Mouse (Mus musculus): ENCODE data around the gene Pan2. TPM values are rescaled to one million over a fixed set of nuclear protein-coding genes. Genes with fewer than 3 reads are reported as not detected.
"Not testable (repeated sequence)": the region's sequence is repeated elsewhere in the genome, so short reads cannot be mapped to it uniquely, and the experiment has no call there.

Gene Pan2
- total RNA-seq, 1 experiment from 2014 or later: 13.7 TPM

DNA sequence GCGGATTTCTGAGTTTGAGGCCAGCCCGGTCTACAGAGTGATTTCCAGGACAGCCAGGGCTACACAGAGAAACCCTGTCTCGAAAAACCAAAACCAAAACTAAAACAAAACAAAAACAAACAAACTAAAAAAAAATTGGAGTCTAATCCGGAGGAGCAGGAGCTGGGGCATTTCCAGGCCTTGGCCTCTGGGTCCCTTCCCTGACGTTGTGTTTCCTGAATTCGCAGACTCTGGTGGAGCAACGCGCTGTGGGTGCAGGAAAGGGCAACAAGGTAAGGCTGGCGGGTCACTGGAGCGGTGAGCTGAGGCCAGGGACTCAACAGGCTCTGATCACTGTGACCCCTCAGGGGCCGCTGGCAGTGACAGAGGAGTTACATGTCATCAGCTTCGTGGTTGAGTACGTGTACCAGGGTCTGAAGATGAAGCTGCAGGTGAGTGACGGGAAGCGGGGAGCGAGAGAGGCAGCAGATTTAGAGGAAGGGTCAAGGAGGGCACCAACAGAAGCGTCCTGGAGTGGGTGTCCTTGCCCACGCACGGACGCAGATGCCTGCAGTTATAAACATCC, 20.2 kb upstream of the Pan2 start:
- no peak for ATAC-seq (replicated peaks; ENCODE audit: low read depth, poor library complexity, severe bottlenecking)

- ATAC-seq (replicated peaks; ENCODE audit: low read depth, poor library complexity, severe bottlenecking): peak; percentile 63; the same call in 1 of the 2 replicates
Measured at GRCm38 (mm10) chr10:128283604-128284579, 19.2 kb upstream of the Pan2 start.

DNA sequence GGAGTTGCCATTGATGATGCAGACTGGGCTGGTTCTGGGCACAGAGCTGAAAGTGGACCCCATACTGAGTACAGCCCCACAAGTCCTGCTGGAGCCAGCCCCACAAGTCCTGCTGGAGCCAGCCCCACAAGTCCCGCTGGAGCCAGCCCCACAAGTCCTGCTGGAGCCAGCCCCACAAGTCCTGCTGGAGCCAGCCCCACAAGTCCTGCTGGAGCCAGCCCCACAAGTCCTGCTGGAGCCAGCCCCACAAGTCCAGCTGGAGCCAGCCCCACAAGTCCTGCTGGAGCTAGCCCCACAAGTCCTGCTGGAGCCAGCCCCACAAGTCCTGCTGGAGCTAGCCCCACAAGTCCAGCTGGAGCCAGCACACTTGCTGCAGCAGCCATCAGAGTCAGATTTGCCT, 12.5 kb upstream of the Pan2 start:
- ATAC-seq (replicated peaks; ENCODE audit: low read depth, poor library complexity, severe bottlenecking): not testable (repeated sequence)

DNA sequence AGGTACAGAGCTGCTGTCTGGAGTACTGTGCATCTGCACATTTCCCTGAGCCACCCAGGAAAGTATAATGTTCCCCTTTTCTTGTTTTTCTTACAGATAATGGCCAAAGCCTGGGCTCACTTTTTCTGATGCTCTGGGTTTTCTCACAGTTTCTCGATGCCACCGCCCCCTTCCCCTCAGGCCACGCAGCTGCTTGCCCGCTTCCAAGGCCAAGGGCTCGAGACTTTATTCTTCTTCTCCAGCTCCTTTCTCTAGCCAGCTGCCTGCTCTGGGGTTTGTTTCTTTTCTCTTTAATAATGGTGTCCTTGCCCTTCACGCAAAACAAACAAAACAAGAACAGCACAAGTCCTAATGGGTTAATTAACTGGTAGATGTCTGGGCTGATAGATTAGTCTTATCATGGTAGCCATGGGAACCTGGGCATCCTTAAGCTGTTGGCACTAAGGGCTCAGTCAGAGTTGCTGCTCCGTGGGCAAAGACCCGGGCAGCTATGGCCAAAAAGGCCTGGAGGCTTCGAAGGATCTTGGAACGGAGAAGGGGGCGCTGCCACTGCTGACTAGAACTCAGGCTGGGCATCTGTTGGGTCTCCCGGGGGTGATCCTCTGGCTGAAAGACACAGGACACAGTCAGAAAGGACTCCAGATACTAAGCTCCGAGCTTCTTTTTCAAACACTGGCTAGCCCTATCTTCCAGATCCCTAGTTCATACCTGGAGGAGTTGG, 6.6 kb upstream of the Pan2 start:
- no peak for ATAC-seq (replicated peaks; ENCODE audit: low read depth, poor library complexity, severe bottlenecking)

DNA sequence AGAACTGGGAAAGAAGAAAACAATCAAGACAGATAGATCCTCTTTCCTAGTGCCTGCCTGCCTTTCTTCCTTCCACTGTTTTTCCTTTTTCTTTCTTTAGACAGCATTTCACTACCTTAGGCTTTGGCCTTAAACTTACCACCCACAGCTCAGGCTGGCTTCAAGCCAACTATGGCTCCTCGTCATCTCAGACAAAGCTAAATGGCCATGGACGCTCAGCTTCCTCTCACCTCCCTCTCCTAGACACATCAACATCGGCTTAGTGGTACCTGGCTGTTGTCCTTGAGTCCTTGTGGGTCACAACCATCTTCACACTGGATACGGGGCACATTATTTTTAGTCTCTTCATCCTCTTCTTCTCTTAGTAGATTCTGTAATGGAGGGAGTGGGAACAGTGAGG, 5.9 kb upstream of the Pan2 start:
- no peak for ATAC-seq (replicated peaks; ENCODE audit: low read depth, poor library complexity, severe bottlenecking)

DNA sequence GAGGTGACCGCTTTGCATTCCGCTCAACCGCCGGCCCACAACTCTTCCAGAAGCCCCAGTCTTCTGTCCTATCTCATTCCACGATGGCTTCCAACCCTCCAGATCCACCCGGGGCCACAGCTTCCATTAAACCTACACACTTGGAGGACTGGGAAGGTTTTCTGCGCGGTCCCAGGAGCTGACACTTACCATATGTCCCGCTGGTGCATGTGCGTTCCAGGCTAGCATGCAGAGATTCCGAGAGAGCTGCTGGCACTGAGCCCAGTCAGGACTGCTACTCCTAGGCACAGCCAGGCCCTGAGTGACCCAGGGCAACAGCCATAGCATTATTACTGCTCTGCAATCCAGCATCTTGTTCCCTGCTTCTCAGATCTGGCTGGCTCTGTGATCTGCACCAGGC, 5.5 kb upstream of the Pan2 start:
- ATAC-seq (replicated peaks; ENCODE audit: low read depth, poor library complexity, severe bottlenecking): no peak

DNA sequence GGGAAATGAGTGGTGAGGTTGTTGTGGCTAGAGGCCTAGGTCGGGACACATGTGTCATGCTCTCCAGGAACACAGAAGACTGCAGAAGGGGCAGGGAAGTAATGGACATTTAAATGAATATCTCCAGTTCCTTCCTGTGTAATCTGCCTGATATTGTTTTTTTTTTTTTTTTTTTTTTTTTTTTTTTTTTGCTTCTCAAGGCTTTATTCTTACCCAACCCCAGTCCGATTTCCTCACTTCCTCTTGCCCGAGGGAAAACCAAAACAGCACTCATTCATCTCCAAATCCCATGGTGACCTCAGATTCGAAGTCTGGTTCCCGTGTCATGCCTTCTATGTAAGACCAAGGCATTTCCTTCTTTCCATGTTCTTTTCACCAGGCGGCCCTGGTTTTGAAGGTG, 4.9 kb upstream of the Pan2 start:
- peak; percentile 29; the same call in 1 of the 2 replicates for ATAC-seq (replicated peaks; ENCODE audit: low read depth, poor library complexity, severe bottlenecking)

- ATAC-seq (replicated peaks; ENCODE audit: low read depth, poor library complexity, severe bottlenecking): no peak
Measured at GRCm38 (mm10) chr10:128298702-128299171, 4.4 kb upstream of the Pan2 start, which contains the start of gene Il23a. Gene Il23a (minus strand): TSS chr10:128298752.

GRCm38 (mm10) chr10:128302357-128302756, 778 bp upstream of the Pan2 start:
- ATAC-seq (replicated peaks; ENCODE audit: low read depth, poor library complexity, severe bottlenecking): no peak

- ATAC-seq (replicated peaks; ENCODE audit: low read depth, poor library complexity, severe bottlenecking): peak; percentile 5
Measured at GRCm38 (mm10) chr10:128302785-128303125, 380 bp upstream of the Pan2 start.

DNA sequence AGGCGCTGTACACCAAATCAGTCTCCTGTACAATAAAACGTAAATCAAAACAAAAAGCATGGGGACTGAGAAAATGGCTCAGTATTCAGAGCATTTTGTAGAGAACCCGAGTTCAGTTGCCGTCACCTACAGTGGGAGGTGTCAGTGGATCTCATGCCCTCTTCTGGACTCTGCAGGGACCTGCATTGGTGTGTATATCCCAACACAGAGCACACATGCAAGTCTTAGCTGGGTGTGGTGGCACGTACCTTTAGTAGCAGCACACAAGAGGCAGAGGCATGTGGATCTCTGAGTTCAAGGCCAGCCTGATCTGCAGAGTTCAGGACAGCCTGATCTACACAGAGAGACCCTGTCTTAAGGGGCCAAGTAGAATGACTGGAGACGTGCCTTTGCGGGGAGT, 6.5 kb downstream of the Pan2 start:
- ATAC-seq (replicated peaks; ENCODE audit: low read depth, poor library complexity, severe bottlenecking): no peak

DNA sequence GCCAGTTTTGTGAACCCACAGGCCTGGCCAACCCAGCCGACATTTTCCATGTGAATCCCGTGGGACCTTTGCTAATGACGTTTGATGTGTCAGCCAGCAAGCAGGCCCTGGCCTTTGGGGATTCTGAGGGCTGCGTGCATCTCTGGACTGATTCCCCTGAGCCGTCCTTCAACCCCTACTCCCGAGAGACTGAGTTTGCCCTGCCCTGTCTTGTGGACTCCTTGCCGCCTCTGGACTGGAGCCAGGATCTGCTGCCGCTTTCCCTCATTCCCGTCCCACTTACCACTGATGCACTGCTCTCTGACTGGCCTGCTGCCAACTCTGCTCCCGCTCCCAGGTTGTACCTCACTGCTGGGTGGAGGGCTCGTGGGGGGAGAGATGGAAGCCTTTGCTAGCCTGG, 7.0 kb downstream of the Pan2 start:
- ATAC-seq (replicated peaks; ENCODE audit: low read depth, poor library complexity, severe bottlenecking): no peak

DNA sequence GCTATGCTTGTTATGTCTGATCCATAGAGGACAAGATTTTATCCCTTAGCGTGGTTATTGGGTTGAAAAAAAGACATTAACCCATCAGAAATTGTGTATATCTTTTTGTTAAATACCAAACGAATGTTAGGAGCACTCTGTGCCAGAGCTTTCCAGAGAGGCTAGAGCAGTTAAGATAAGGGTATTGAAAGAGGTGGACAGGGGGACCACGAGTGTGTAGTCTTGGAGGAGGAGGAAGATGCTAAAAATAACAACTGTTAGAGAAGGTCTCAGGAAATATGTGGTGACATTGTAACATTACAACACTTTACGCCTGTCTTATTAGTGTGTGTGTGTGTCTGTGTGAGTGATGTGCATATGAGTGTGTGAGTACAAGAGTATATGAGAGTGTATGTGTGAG, 7.8 kb downstream of the Pan2 start:
- no peak for ATAC-seq (replicated peaks; ENCODE audit: low read depth, poor library complexity, severe bottlenecking)

DNA sequence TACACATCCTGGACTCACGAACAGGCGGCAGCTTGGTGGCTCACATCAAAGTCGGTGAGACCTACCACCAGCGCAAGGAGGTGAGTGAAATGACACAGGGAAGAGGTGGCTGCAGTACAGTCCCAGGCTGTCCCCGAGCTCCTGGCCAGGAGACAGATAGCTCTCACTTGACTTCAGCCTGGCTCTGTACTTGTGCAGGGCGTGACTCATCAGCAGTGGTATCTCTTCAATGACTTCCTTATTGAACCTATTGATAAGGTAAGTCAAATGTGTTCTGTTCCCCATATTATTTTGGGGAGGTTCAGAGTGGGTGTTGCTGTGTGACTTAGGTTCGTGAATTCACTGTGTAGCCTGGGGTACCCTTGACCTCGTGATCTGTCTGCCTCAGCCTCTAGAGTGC, 12.4 kb downstream of the Pan2 start:
- ATAC-seq (replicated peaks; ENCODE audit: low read depth, poor library complexity, severe bottlenecking): no peak

DNA sequence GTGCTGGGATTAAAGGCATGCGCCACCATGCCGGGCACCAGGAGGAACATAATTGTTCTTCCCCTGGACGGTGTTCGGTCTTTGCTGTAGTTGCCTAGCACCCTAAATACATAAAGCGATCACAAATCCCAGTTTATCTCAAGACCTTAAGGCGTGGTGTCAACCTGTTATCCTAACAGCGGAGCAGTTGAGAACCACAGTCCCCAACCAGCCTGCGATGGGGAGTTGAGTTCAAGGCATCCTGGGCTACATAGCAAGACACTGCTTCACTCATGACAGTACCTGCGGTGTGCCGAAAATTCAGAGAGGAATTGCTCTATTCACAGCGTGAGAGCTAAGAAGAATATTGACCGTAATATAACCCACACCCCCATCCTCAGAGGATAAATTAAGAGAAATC, 18.5 kb downstream of the Pan2 start:
- ATAC-seq (replicated peaks; ENCODE audit: low read depth, poor library complexity, severe bottlenecking): no peak

DNA sequence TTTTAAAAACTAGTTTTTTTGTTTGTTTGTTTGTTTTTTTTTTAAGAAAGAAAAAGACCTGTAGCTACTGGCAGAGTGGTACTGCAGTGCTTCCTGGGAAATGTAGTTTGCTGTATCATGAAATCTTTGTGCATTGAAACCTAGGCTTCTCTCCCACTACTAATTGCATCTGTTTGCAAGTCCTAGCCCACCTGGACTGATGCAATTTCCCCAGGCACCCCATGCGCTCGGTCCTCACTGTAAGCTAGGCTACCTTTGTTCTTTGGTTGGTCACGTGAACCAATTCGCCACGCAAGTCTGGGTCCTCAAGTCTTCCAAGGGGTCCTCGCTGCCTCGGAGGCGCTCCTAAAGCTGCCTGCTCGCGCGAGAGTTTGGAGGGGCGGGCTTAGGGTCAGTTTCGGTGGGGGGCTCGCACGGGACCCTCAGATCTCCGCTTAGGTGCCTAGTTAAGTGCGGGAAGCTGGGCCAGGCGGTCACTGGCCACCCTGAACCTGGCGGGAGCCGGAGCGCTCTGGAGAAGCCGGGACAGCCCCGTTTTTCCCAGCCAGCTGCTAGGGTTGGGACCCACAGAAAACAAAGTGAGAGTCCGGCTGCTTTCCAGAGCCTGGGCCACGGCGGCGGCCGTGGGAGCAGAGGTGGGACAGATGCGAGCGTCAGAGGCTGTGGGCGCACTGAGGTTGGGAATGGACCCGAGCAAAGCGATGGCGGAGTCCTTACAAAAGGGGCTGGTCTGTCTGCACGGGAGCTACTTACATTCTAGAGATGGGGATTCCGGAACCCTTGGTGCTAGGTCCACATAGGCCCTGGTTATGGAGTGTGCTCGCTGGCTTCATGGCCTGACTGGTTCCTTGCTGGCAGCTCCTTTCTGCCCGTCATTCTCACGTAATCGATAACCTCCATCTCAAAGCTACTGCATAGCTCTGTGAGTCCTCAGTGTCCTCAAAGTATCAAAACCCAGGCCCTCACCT, 19.3 kb downstream of the Pan2 start, which contains the start of gene Cnpy2:
Gene Cnpy2, plus strand, starts transcription at position 319 of the 968 bp plus-strand sequence.
- peak; percentile 87 for ATAC-seq (replicated peaks; ENCODE audit: low read depth, poor library complexity, severe bottlenecking)

DNA sequence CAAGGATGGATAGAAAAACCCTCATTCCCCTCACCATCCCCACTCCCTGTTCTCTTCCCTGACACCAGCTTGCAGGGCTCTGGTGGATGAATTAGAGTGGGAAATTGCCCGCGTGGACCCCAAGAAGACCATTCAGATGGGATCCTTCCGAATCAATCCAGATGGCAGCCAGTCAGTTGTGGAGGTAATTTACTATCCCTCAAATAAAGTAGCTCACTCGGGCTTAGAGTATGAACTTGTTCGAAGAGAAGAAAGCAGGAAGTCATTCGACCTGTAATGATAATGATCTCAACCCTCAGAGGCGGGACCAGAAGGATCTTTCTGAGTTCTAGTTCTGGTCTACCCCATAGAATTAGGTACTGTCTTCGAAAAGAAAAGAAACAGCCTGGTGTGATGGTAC, 20.4 kb downstream of the Pan2 start:
- no peak for ATAC-seq (replicated peaks; ENCODE audit: low read depth, poor library complexity, severe bottlenecking)

DNA sequence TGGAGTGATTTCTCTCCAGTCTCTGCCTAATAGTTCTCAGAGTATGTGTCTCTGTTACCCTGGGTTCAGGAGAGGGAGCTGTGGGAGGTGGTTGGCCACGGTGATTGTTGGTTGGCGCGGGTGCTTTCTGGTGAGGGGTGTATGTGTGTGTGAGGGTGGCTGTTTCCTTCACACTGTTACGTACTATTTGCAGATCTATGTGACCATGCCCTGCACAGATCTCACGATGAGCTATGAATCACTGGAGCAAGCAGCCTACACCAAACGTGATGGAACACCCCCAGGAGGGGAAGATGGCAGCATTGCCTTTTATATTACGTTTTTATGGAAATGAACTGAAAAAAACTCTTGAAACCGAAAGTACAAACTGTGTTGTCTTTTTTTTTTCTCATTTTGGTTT, 23.7 kb downstream of the Pan2 start:
- ATAC-seq (replicated peaks; ENCODE audit: low read depth, poor library complexity, severe bottlenecking): no peak

GRCm38 (mm10) chr10:128327610-128328009, 24.5 kb downstream of the Pan2 start:
- ATAC-seq (replicated peaks; ENCODE audit: low read depth, poor library complexity, severe bottlenecking): no peak
